Mouse (Mus musculus) brain, adult 10 weeks (tissue): ENCODE measurements around the gene Cyp4f14. TPM values are rescaled to one million over a fixed set of nuclear protein-coding genes. Genes with fewer than 3 reads are reported as not detected.

ENCODE experiments used
- polyA plus RNA-seq: library from polyadenylated mRNA; stranded (reverse); fragments of 350-450 nt; fragmentation: Illumina TruSeq; extraction: RNeasy Lipid Tissue Mini Kit (QIAGEN cat#74804); gene quantifications from one replicate; pipeline ENCODE4 v1.2.3, GENCODE M21; 2015; ENCODE audit warnings: low read depth, low replicate concordance

Gene Cyp4f14
- polyA plus RNA-seq: 9.5 TPM

GRCm38 (mm10) chr17:32917131-32917530, at the start of gene Cyp4f14:
TSS of gene Cyp4f14 (minus strand) at chr17:32917342.

GRCm38 (mm10) chr17:32965623-32966290, 48.6 kb upstream of the Cyp4f14 start, which contains the start of gene Zfp472:
TSS of gene Zfp472 (plus strand) at chr17:32965814.

GRCm38 (mm10) chr17:32947215-32947914, 30.2 kb upstream of the Cyp4f14 start, which contains the start of gene Cyp4f13:
TSS of gene Cyp4f13 (minus strand) at chr17:32947402.

GRCm38 (mm10) chr17:32891239-32892180, 25.6 kb downstream of the Cyp4f14 start, which contains the start of gene Zfp870:
TSS of gene Zfp870 (minus strand) at chr17:32891642.

Other genes with a start within 250 kb of the Cyp4f14 start
- 21.3 TPM for gene Cyp4f15, start 231.7 kb downstream of the Cyp4f14 start, polyA plus RNA-seq
- 27.6 TPM for gene Zfp871, start 129.1 kb downstream of the Cyp4f14 start, polyA plus RNA-seq
- gene Zfp811, start 107.4 kb downstream of the Cyp4f14 start, polyA plus RNA-seq: 8.4 TPM
- 14.9 TPM for gene Zfp799, start 87.1 kb downstream of the Cyp4f14 start, polyA plus RNA-seq
- gene Zfp870, start 25.7 kb downstream of the Cyp4f14 start, polyA plus RNA-seq: 6.4 TPM
- 16.6 TPM for gene Cyp4f13, start 30.1 kb upstream of the Cyp4f14 start, polyA plus RNA-seq
- gene Zfp472, start 48.5 kb upstream of the Cyp4f14 start, polyA plus RNA-seq: 5.9 TPM
- 14.7 TPM for gene Zfp952, start 75.8 kb upstream of the Cyp4f14 start, polyA plus RNA-seq
- gene Zfp763, start 116.1 kb upstream of the Cyp4f14 start, polyA plus RNA-seq: 16.7 TPM
- gene 4921501E09Rik, start 150.7 kb upstream of the Cyp4f14 start, polyA plus RNA-seq: not detected
- gene Zfp563, start 172.0 kb upstream of the Cyp4f14 start, polyA plus RNA-seq: 14.2 TPM
- 3.5 TPM for gene Morc2b, start 222.3 kb upstream of the Cyp4f14 start, polyA plus RNA-seq